Mouse (Mus musculus) forebrain, embryonic 14.5 days (tissue): ENCODE measurements around the gene Atf4. TPM values are rescaled to one million over a fixed set of nuclear protein-coding genes. Genes with fewer than 3 reads are reported as not detected.

Experiments
- ATAC-seq: fragments of 200-750 bp; cut with Nextera tagmentation; 2 replicates; pipeline ENCODE4 v1.8.0; 2017; ENCODE audit warnings: mild to moderate bottlenecking, moderate library complexity
- DNase-seq: peaks from one replicate; pipeline ENCODE4 v3.0.0-alpha.2; 2015; ENCODE audit warnings: low spot score
- H3K27ac ChIP-seq: fragments of 300-500 bp; sonication (generic); 2 replicates; pipeline ENCODE4 v1.5.1; 2014; ENCODE audit warnings: low read depth, mild to moderate bottlenecking, control low read depth, low read length, moderate library complexity
- H3K27me3 ChIP-seq: fragments of 300-500 bp; sonication (generic); replicated peaks from 2 replicates; pipeline ENCODE4 v1.6.1; 2014; ENCODE audit warnings: low read length, control low read depth, mixed read lengths; ENCODE audit not compliant: control insufficient read depth, insufficient read depth
- H3K36me3 ChIP-seq: fragments of 300-500 bp; sonication (generic); 2 replicates; pipeline ENCODE4 v1.6.1; 2014; ENCODE audit warnings: low read length, control low read depth; ENCODE audit not compliant: control insufficient read depth, insufficient read depth
- H3K4me1 ChIP-seq: fragments of 300-500 bp; sonication (generic); 2 replicates; pipeline ENCODE4 v1.6.1; 2014; ENCODE audit warnings: antibody characterized with exemption, low read length, control low read depth; ENCODE audit not compliant: control insufficient read depth, insufficient read depth
- H3K4me2 ChIP-seq: fragments of 300-500 bp; sonication (generic); 2 replicates; pipeline ENCODE4 v1.6.1; 2014; ENCODE audit warnings: mild to moderate bottlenecking, control low read depth, low read length
- H3K4me3 ChIP-seq: fragments of 300-500 bp; sonication (generic); 2 replicates; pipeline ENCODE4 v1.5.1; 2014; ENCODE audit warnings: low read depth, low read length, control low read depth
- H3K9ac ChIP-seq: fragments of 300-500 bp; sonication (generic); 2 replicates; pipeline ENCODE4 v1.6.1; 2014; ENCODE audit warnings: mild to moderate bottlenecking, low read length, control low read depth, moderate library complexity
- H3K9me3 ChIP-seq: fragments of 300-500 bp; sonication (generic); replicated peaks from 2 replicates; pipeline ENCODE4 v1.6.1; 2016; ENCODE audit warnings: low read length, control low read depth, mixed read lengths; ENCODE audit not compliant: control insufficient read depth
- WGBS: fragments of 180-500 bp; shearing (Covaris S2); extraction: QIAGEN DNeasy Blood & Tissue Kit; methylation state at CpG from one replicate; pipeline ENCODE4 v1.1.7; 2014; 5-methylcytosine and 5-hydroxymethylcytosine counted together
- polyA plus RNA-seq: library from polyadenylated mRNA; unstranded; fragments of >200 nt; fragmentation: Nextera tagmentation; extraction: Ambion mirVana; gene quantifications from 2 replicates; pipeline ENCODE4 v1.2.1, GENCODE M21; 2014

The Atf4 gene
- polyA plus RNA-seq, 1 experiment from 2014 or later, result 133 TPM

GRCm38 (mm10) chr15:80219705-80220657, 35.0 kb upstream of the Atf4 start:
- Histone ChIP-seq H3K9me3 (no peaks in the 10 kb centered on the region), H3K9ac (no peak overlapping the region), H3K4me2 (no peak overlapping the region), H3K27ac (no peak overlapping the region), H3K4me1 (no peaks in the 10 kb centered on the region), H3K27me3 (no peaks in the 10 kb centered on the region), H3K4me3 (no peak overlapping the region), H3K36me3 (0 out of 2 replicates have a peak, but pooled peaks cover under 1% of the 10 kb centered on the region)
- ATAC-seq, result no peak
- 73% methylated on average over 4 of the region's 4 CpGs for WGBS
- no peak for DNase-seq

DNA sequence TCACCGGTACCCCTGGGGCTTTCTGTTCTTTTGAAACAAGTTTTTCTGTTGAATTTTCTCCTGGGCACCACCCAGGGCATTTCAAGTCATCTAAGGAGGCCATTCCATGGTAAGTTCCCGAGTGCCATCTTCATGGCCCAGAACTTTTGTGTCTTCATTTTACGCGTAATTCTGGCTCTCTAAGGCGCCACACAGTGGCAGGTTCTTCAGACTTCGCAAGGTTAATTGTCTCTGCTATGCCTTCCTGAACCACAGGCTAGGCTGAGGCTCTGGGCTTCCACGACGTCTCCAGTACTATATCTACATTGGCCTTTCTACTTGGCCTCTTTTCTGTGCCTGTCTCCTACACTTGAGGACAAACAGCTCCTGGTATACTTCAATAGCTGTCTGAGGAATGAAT, 34.0 kb upstream of the Atf4 start:
- no peak for DNase-seq
- WGBS, result 72% methylated on average over 8 of the region's 8 CpGs

GRCm38 (mm10) chr15:80223751-80224150, 31.2 kb upstream of the Atf4 start:
- WGBS, result 92% methylated on average over 7 of the region's 7 CpGs
- H3K4me2 ChIP-seq, result no peak overlapping the region
- DNase-seq (no peak), ATAC-seq (no peak)
- H3K27me3 ChIP-seq, result no peaks in the 10 kb centered on the region
- H3K4me3 ChIP-seq, result no peak overlapping the region
- no peaks in the 10 kb centered on the region for H3K36me3 ChIP-seq
- H3K4me1 ChIP-seq, result no peaks in the 10 kb centered on the region
- H3K27ac ChIP-seq, result no peak overlapping the region
- H3K9ac ChIP-seq, result no peak overlapping the region
- no peaks in the 10 kb centered on the region for H3K9me3 ChIP-seq

More for the DNA sequence above, 34.0 kb upstream of the Atf4 start:
- Histone ChIP-seq H3K4me3 (no peak overlapping the region), H3K27me3 (no peaks in the 10 kb centered on the region), H3K4me2 (no peak overlapping the region), H3K4me1 (no peaks in the 10 kb centered on the region), H3K9me3 (no peaks in the 10 kb centered on the region), H3K27ac (no peak overlapping the region), H3K9ac (no peak overlapping the region), H3K36me3 (no peaks in the 10 kb centered on the region)
- ATAC-seq, result no peak

- Histone ChIP-seq H3K4me3 (no peak overlapping the region), H3K9me3 (no peaks in the 10 kb centered on the region), H3K36me3 (no peaks in the 10 kb centered on the region), H3K9ac (no peak overlapping the region), H3K4me2 (no peak overlapping the region), H3K27me3 (no peaks in the 10 kb centered on the region), H3K4me1 (no peaks in the 10 kb centered on the region), H3K27ac (no peak overlapping the region)
- peak; percentile 52 for ATAC-seq
- DNase-seq, result peak; percentile 60
- WGBS, result 22% methylated on average over 9 of the region's 9 CpGs
These were observed 29.8 kb upstream of the Atf4 start for GRCm38 (mm10) chr15:80225208-80225607.

GRCm38 (mm10) chr15:80225796-80226195, 29.2 kb upstream of the Atf4 start:
- no peak overlapping the region for H3K9ac ChIP-seq
- no peaks in the 10 kb centered on the region for H3K9me3 ChIP-seq
- no peaks in the 10 kb centered on the region for H3K36me3 ChIP-seq
- ATAC-seq (no peak), DNase-seq (peak; percentile 55)
- H3K4me3 ChIP-seq, result no peak overlapping the region
- 50% methylated on average over 2 of the region's 2 CpGs for WGBS
- H3K4me2 ChIP-seq, result no peak overlapping the region
- H3K27me3 ChIP-seq, result no peaks in the 10 kb centered on the region
- no peaks in the 10 kb centered on the region for H3K4me1 ChIP-seq
- H3K27ac ChIP-seq, result no peak overlapping the region

DNA sequence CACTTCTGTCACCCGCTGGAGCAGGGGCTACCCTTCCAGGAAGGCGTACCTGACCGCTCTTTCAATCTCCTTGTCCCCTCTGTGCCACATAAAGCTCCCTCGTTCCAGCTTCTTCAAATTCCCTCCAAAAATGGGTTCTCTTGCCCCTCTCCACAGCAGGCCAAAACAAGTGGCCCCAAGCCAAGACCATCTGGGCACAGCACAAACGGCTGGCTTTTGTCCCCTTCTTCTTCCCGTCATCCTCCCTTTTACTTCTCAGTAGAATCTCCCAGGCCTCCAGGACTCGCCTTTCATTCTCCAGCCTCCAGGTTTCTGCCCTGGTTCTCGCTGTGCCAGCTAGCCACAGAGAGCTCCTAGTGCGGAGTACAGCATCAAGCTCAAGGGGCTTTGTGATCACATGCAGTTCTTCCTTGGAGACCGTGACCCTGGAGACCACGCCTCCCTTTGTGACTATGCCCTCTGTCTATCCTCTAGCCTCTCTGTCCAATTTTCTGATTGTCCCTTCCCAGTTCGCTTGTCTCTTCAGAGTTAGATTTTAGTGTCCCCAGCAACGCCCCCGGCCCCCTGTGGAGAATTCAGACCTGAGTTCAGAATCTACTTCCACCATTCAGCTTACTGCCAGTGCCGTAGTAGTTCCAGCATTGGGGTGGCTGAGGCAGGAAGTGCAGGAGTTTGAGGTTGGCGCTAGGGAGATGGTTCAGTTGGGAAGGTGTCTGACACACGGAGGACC, 26.7 kb upstream of the Atf4 start:
- ATAC-seq (no peak), DNase-seq (peak; percentile 20)
- H3K4me1 ChIP-seq, result no peaks in the 10 kb centered on the region
- no peak overlapping the region for H3K9ac ChIP-seq
- H3K27me3 ChIP-seq, result no peaks in the 10 kb centered on the region
- H3K9me3 ChIP-seq, result no peaks in the 10 kb centered on the region
- 68% methylated on average over 17 of the region's 17 CpGs for WGBS
- H3K27ac ChIP-seq, result no peak overlapping the region
- H3K4me2 ChIP-seq, result no peak overlapping the region
- no peak overlapping the region for H3K4me3 ChIP-seq
- H3K36me3 ChIP-seq, result no peaks in the 10 kb centered on the region

DNA sequence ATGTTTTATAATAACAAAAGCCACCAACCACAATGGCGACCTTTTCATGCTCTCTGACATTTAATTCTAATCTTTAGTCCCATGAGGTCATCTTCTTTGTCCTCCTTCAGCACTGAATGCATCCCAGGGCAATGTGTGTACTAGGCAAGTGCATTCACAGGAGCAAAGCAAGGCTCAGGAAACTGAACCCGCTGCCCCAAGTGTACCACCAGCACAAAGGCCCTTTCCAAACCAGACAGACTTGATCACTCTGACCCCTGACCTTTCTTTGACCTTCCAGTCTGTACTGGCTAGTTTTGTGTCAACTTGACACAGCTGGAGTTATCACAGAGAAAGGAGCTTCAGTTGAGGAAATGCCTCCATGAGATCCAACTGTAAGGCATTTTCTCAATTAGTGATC, 22.7 kb upstream of the Atf4 start:
- H3K27ac ChIP-seq, result no peak overlapping the region
- H3K36me3 ChIP-seq, result peaks cover 18% of the 10 kb centered on the region
- peaks cover 5% of the 10 kb centered on the region; the same call in 1 of the 2 replicates for H3K4me1 ChIP-seq
- 45% methylated on average over 2 of the region's 2 CpGs for WGBS
- DNase-seq (no peak), ATAC-seq (no peak)
- H3K9ac ChIP-seq, result no peak overlapping the region
- no peaks in the 10 kb centered on the region for H3K9me3 ChIP-seq
- H3K4me2 ChIP-seq, result no peak overlapping the region
- H3K27me3 ChIP-seq, result no peaks in the 10 kb centered on the region
- no peak overlapping the region for H3K4me3 ChIP-seq

DNA sequence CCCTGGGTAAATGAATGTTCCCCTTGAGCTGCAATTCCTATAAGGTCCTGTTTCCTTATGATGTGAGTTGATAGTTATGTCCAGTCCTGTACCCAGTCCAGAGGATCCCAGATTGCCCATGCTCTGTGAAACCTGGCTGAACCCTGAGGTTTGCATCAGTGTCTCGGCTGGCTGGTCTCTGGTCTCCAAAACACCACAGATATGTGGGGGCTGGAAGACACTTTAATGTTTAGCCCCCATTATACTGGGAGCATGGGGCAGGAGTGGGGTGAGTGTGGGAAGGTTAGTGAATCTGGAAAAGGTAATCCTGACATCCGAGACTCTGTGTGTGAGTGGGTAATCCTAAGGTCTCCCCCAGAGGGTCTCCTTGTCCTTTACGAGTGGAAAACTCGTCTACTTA, 21.9 kb upstream of the Atf4 start:
- H3K36me3 ChIP-seq, result peaks cover 23% of the 10 kb centered on the region
- H3K4me3 ChIP-seq, result peak overlapping the region; percentile 90; the same call in 1 of the 2 replicates
- ATAC-seq (no peak), DNase-seq (no peak)
- no peak overlapping the region; the same call in 1 of the 2 replicates for H3K27ac ChIP-seq
- WGBS, result 65% methylated on average over 4 of the region's 4 CpGs
- H3K27me3 ChIP-seq, result no peaks in the 10 kb centered on the region
- peaks cover 5% of the 10 kb centered on the region; the same call in 1 of the 2 replicates for H3K4me1 ChIP-seq
- no peaks in the 10 kb centered on the region for H3K9me3 ChIP-seq
- H3K4me2 ChIP-seq, result peak overlapping the region; percentile 94; the same call in 1 of the 2 replicates
- peak overlapping the region; percentile 54; the same call in 1 of the 2 replicates for H3K9ac ChIP-seq
